Mouse (Mus musculus) G1E (cell line): ENCODE results near the gene Cyth4.

Experiments
- CTCF ChIP-seq: IDR thresholded peaks from 2 replicates; pipeline ENCODE4 v1.5.1; 2012; ENCODE audit warnings: low read depth, low read length, inconsistent platforms, mixed read lengths
- GATA1 ChIP-seq: IDR thresholded peaks from 2 replicates; pipeline ENCODE4 v1.6.1; 2012; ENCODE audit warnings: borderline replicate concordance, low read length, inconsistent platforms, mixed read lengths
- GATA2 ChIP-seq: IDR thresholded peaks from 2 replicates; pipeline ENCODE4 v1.6.1; 2012; ENCODE audit warnings: low read depth, low read length, inconsistent platforms, borderline replicate concordance
- TAL1 ChIP-seq: conservative IDR thresholded peaks from 2 replicates; pipeline ENCODE4 v1.6.1; 2012; ENCODE audit warnings: low read depth, low read length, inconsistent platforms, mixed read lengths

GRCm38 (mm10) chr15:78592452-78592968 is 4.3 kb upstream of the Cyth4 start:
- no peak for TF ChIP-seq CTCF
- no peak for TF ChIP-seq GATA1
- no peak for TF ChIP-seq TAL1
- no peak for TF ChIP-seq GATA2
